Mouse (Mus musculus) c-Kit-negative CD71-positive TER-119-positive erythroid progenitor cells, embryonic 14.5 days (primary cell): Measurements from ENCODE around the gene Ttn.

ENCODE experiments used
- DNase-seq: peaks from one replicate; pipeline ENCODE4 v3.0.0-alpha.2; 2013; ENCODE audit warnings: low read depth, low spot score

Ttn gene

GRCm38 (mm10) chr2:76659419-76659818 lies 322.9 kb downstream of the Ttn start:
- DNase-seq = no peak

DNA sequence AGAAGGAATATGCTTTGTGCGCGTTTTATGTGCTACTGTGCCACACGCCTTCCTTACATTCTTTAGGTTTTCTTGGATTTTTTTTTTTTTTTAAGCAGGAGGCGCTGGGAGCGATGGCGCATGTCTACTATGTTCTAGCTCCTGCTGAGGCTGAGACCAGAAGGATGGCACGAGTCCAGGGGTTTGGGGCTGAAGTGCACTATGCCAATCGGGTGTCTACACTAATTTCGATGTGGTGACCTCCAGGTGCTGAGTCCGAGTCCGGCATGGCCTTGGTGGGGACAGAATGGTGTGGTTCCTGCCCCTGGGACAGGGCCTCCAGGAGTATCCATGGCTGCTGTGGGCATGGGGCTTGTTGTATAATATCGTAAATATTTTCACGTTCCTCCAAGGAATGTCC lies 323.8 kb downstream of the Ttn start:
- DNase-seq = no peak

DNA sequence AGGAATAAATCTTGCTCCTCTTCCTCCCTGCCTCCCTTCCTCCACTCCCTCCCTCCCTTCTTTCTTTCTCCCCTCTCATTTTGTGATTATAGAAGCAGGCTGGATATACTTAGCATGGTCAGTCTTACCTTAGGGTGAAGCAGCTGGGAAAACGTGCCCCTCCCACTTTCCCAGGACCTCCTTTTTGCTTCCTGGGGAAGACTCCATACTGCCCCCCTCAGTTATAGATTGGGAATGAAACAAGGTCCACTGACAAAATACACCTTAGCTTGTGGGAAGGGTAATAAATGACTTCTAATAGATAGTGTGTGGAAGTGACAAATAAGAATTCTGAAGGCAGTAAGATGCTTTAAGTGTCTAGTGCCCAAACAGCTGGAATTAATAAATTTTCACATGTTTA lies 326.4 kb downstream of the Ttn start:
- DNase-seq = no peak

DNA sequence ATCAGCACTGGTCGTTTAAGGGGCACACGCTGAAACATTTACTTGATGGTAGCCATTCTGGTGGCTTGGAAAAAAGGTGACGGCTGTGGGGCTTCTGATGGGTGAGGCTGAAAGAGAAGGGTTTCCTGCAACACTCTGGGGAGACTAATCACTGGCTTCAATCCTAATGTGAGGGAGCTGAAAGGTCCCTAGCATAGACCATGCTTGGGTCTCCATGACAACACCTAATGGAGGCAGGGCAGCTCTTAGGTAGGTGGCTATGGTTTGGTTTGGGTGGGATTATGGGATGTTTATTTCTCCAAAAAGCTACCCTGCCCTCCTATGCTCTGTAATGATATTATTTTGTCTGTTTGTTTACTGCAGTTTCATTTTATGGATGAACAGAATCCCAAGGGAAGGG lies 326.9 kb downstream of the Ttn start:
- DNase-seq = no peak

- no peak for DNase-seq
Observed at GRCm38 (mm10) chr2:76654646-76655045, 327.7 kb downstream of the Ttn start.
